In the genomic region with DNA sequence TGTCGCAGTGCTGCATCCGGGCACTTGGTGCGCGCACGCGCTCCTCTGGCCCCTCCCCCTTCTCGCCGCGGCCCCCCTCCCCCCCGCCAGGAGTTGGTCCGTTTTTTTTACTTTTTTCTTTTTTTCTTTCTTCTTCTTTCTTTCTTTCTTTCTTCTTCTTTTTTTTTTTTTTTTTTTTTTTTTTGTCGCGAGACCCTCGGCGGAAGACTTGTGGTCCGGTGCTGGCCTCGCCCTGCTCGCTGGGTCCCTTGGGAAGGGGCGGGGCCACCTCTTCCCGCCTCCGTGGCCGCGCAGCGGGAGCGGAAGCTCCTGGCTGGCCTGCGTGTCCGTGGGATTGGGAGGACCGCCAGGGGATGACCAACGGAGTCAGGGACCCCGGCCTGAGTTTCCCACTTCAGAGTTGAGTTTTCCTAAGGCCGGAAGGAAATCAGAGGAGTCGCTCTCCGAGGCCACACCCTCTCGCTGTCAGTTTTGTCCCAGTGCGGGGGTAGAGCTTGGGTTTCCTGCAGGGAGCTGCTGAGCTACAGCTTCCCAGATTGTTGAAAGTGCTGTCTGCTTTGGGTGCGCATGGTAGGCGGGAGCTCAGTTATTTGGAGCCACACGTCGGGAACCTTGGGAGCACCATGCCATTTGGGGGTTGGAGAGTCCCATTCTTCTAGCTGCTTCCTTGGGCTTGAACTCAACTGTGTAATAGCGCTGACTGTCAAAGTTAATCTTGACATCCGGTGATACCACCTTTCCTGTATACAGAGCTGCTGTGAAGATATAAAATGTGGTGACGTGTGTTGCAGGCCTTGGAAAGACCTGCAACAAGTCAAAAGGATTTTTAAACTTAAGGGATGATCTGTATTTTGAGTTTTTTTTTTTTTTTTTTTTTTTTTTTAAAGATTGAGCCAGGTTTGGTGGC, we compare ENCODE assay signal across 8 mouse cellular contexts. TPM values are rescaled to one million over a fixed set of nuclear protein-coding genes. Genes with fewer than 3 reads are reported as not detected.
DNase-seq lines count a peak whose midpoint lies in the region; ATAC-seq and TF ChIP-seq lines count a peak whose summit lies in the region.

No protein-coding gene starts in this region.

- TF ChIP-seq CTCF in E14TG2a.4 (conservative IDR thresholded peaks at IDR 0.05; ENCODE audit: low read length) = no peak
- TF ChIP-seq CTCF in testis, adult 2 months (IDR thresholded peaks at IDR 0.05; ENCODE audit: control insufficient read depth, insufficient read depth, insufficient replicate concordance, low read depth, low read length) = no peak

- H3K4me2 ChIP-seq in forebrain, embryonic 11.5 days (ENCODE audit: low read depth, low read length, severe bottlenecking) = peak overlapping the region; percentile 72
- H3K4me2 ChIP-seq in heart, embryonic 15.5 days = peak overlapping the region; percentile 71
- H3K4me2 ChIP-seq in liver, embryonic 15.5 days = peak overlapping the region; percentile 90
- H3K4me2 ChIP-seq in neural tube, embryonic 12.5 days (replicated peaks) = peak overlapping the region; percentile 79

- no peaks in the 10 kb centered on the region for H3K27me3 ChIP-seq in E14TG2a.4 (ENCODE audit: insufficient read depth, low read length)
- H3K27me3 ChIP-seq in forebrain, embryonic 11.5 days (ENCODE audit: control insufficient read depth, insufficient read depth, low read length) = no peaks in the 10 kb centered on the region
- H3K27me3 ChIP-seq in heart, embryonic 15.5 days = no peaks in the 10 kb centered on the region
- H3K27me3 ChIP-seq in liver, embryonic 15.5 days = no peaks in the 10 kb centered on the region
- no peaks in the 10 kb centered on the region for H3K27me3 ChIP-seq in neural tube, embryonic 12.5 days (replicated peaks)
- H3K27me3 ChIP-seq in testis, adult 2 months (ENCODE audit: control insufficient read depth, insufficient read depth, low read length) = no peaks in the 10 kb centered on the region

- H3K4me1 ChIP-seq in E14TG2a.4 (replicated peaks; ENCODE audit: low read depth, low read length) = peaks cover 54% of the 10 kb centered on the region
- H3K4me1 ChIP-seq in forebrain, embryonic 11.5 days (replicated peaks; ENCODE audit: control insufficient read depth, insufficient read depth, low read length) = peaks cover 10% of the 10 kb centered on the region
- peaks cover 21% of the 10 kb centered on the region for H3K4me1 ChIP-seq in heart, embryonic 15.5 days (replicated peaks)
- peaks cover 52% of the 10 kb centered on the region for H3K4me1 ChIP-seq in liver, embryonic 15.5 days (replicated peaks)
- H3K4me1 ChIP-seq in neural tube, embryonic 12.5 days = peaks cover 14% of the 10 kb centered on the region
- H3K4me1 ChIP-seq in testis, adult 2 months (ENCODE audit: control insufficient read depth, insufficient read depth, low read length) = no peaks in the 10 kb centered on the region; the same call in 1 of the 2 replicates

- ATAC-seq in forebrain, embryonic 11.5 days (replicated peaks; ENCODE audit: low FRiP score) = no peak; the same call in 1 of the 2 replicates
- peak; percentile 51 for ATAC-seq in heart, embryonic 15.5 days (replicated peaks; ENCODE audit: insufficient number of reproducible peaks, insufficient read depth, low FRiP score, low read depth)
- peak; percentile 35 for ATAC-seq in liver, embryonic 15.5 days (ENCODE audit: insufficient read depth)
- ATAC-seq in neural tube, embryonic 12.5 days (ENCODE audit: low FRiP score, low read depth) = peak; percentile 49; the same call in 1 of the 2 replicates

- TF ChIP-seq POLR2A in testis, adult 2 months (IDR thresholded peaks at IDR 0.05; ENCODE audit: control insufficient read depth, low read depth, low read length) = peak; percentile 26; the same call in 1 of the 2 replicates

- H3K9me3 ChIP-seq in E14TG2a.4 (ENCODE audit: low read length) = no peaks in the 10 kb centered on the region
- no peaks in the 10 kb centered on the region for H3K9me3 ChIP-seq in forebrain, embryonic 11.5 days (ENCODE audit: control insufficient read depth, low read length)
- no peaks in the 10 kb centered on the region for H3K9me3 ChIP-seq in heart, embryonic 15.5 days (replicated peaks)
- no peaks in the 10 kb centered on the region for H3K9me3 ChIP-seq in liver, embryonic 15.5 days (replicated peaks)
- no peaks in the 10 kb centered on the region for H3K9me3 ChIP-seq in neural tube, embryonic 12.5 days

- H3K36me3 ChIP-seq in E14TG2a.4 (ENCODE audit: insufficient read depth, low read length) = peaks cover 50% of the 10 kb centered on the region
- peaks cover 20% of the 10 kb centered on the region for H3K36me3 ChIP-seq in forebrain, embryonic 11.5 days (ENCODE audit: control insufficient read depth, insufficient read depth, low read length)
- H3K36me3 ChIP-seq in heart, embryonic 15.5 days = peaks cover 32% of the 10 kb centered on the region
- H3K36me3 ChIP-seq in liver, embryonic 15.5 days (replicated peaks) = peaks cover 46% of the 10 kb centered on the region
- H3K36me3 ChIP-seq in neural tube, embryonic 12.5 days = peaks cover 31% of the 10 kb centered on the region
- peaks cover 2% of the 10 kb centered on the region; the same call in 1 of the 2 replicates for H3K36me3 ChIP-seq in testis, adult 2 months (ENCODE audit: control insufficient read depth, insufficient read depth, low read length)

- DNase-seq in c-Kit-positive CD71-positive TER-119-negative erythroid progenitor cells, embryonic 14.5 days (ENCODE audit: low read depth) = peak; percentile 45
- DNase-seq in forebrain, embryonic 11.5 days (ENCODE audit: low spot score) = peak; percentile 88
- DNase-seq in kidney, postnatal 25 days = peak; percentile 85 to 91

- peak overlapping the region; percentile 100 for H3K9ac ChIP-seq in forebrain, embryonic 11.5 days (ENCODE audit: low read length)
- H3K9ac ChIP-seq in heart, embryonic 15.5 days = peak overlapping the region; percentile 95
- H3K9ac ChIP-seq in liver, embryonic 15.5 days = peak overlapping the region; percentile 95
- peak overlapping the region; percentile 99 for H3K9ac ChIP-seq in neural tube, embryonic 12.5 days

- 2% methylated on average over 38 of the region's 42 CpGs for WGBS in forebrain, embryonic 11.5 days
- under 1% methylated on average over 36 of the region's 42 CpGs for WGBS in heart, embryonic 15.5 days
- WGBS in liver, embryonic 15.5 days (ENCODE audit: insufficient replicate concordance) = under 1% methylated on average over 42 of the region's 42 CpGs
- WGBS in neural tube, embryonic 12.5 days = under 1% methylated on average over 41 of the region's 42 CpGs

- H3K4me3 ChIP-seq in E14TG2a.4 (replicated peaks; ENCODE audit: low read length) = peak overlapping the region; percentile 99
- H3K4me3 ChIP-seq in forebrain, embryonic 11.5 days (ENCODE audit: low read depth, low read length) = peak overlapping the region; percentile 93
- peak overlapping the region; percentile 94 for H3K4me3 ChIP-seq in heart, embryonic 15.5 days
- peak overlapping the region; percentile 98 for H3K4me3 ChIP-seq in liver, embryonic 15.5 days (replicated peaks)
- H3K4me3 ChIP-seq in neural tube, embryonic 12.5 days = peak overlapping the region; percentile 97
- H3K4me3 ChIP-seq in testis, adult 2 months (ENCODE audit: control insufficient read depth, low read depth, low read length) = peak overlapping the region; percentile 97

- H3K27ac ChIP-seq in forebrain, embryonic 11.5 days (ENCODE audit: low read depth, low read length) = peak overlapping the region; percentile 94
- H3K27ac ChIP-seq in heart, embryonic 15.5 days = peak overlapping the region; percentile 96
- H3K27ac ChIP-seq in liver, embryonic 15.5 days (replicated peaks) = peak overlapping the region; percentile 95
- H3K27ac ChIP-seq in neural tube, embryonic 12.5 days = peak overlapping the region; percentile 95
- H3K27ac ChIP-seq in testis, adult 2 months (ENCODE audit: control insufficient read depth, insufficient read depth, low read depth, low read length) = peak overlapping the region; percentile 65

RNA-seq across cellular contexts. Expression of a gene that starts 0.9 kb away (rescaled TPM):
- 44.7 and 62.6 TPM in 2 replicates for polyA plus RNA-seq in forebrain, embryonic 11.5 days (2014; fragmentation: Nextera tagmentation; extraction: Ambion mirVana)
- 254 and 307 TPM in 2 replicates for polyA plus RNA-seq in heart, embryonic 15.5 days (2015; fragmentation: Nextera tagmentation; extraction: Ambion mirVana)
- 120 and 123 TPM in 2 replicates for polyA plus RNA-seq in liver, embryonic 15.5 days (2015; fragmentation: Nextera tagmentation; extraction: Ambion mirVana)
- 481 and 511 TPM in 2 replicates for polyA plus RNA-seq in neural tube, embryonic 12.5 days (2016; fragmentation: Nextera tagmentation; extraction: Ambion mirVana)
- polyA plus RNA-seq in testis, adult 2 months (2012; rRNA removed) = 271 and 306 TPM in 2 replicates

RNA-seq across cellular contexts. Expression of a gene that starts 21.6 kb away (rescaled TPM):
- polyA plus RNA-seq in forebrain, embryonic 11.5 days (2014; fragmentation: Nextera tagmentation; extraction: Ambion mirVana) = 10.4 and 10.7 TPM in 2 replicates
- polyA plus RNA-seq in heart, embryonic 15.5 days (2015; fragmentation: Nextera tagmentation; extraction: Ambion mirVana) = 7.9 and 10.0 TPM in 2 replicates
- polyA plus RNA-seq in liver, embryonic 15.5 days (2015; fragmentation: Nextera tagmentation; extraction: Ambion mirVana) = 2.7 and 3.3 TPM in 2 replicates
- polyA plus RNA-seq in neural tube, embryonic 12.5 days (2016; fragmentation: Nextera tagmentation; extraction: Ambion mirVana) = 9.2 and 12.2 TPM in 2 replicates
- polyA plus RNA-seq in testis, adult 2 months (2012; rRNA removed) = 5.9 and 6.3 TPM in 2 replicates

RNA-seq across cellular contexts. Expression of a gene that starts 25.5 kb away (rescaled TPM):
- polyA plus RNA-seq in forebrain, embryonic 11.5 days (2014; fragmentation: Nextera tagmentation; extraction: Ambion mirVana) = 4.2 and 7.0 TPM in 2 replicates
- polyA plus RNA-seq in heart, embryonic 15.5 days (2015; fragmentation: Nextera tagmentation; extraction: Ambion mirVana) = 42.8 and 56.1 TPM in 2 replicates
- polyA plus RNA-seq in liver, embryonic 15.5 days (2015; fragmentation: Nextera tagmentation; extraction: Ambion mirVana) = 24.9 and 29.1 TPM in 2 replicates
- polyA plus RNA-seq in neural tube, embryonic 12.5 days (2016; fragmentation: Nextera tagmentation; extraction: Ambion mirVana) = 6.5 and 6.9 TPM in 2 replicates
- polyA plus RNA-seq in testis, adult 2 months (2012; rRNA removed) = 2.9 and 3.1 TPM in 2 replicates

RNA-seq across cellular contexts. Expression of a gene that starts 35.6 kb away (rescaled TPM):
- polyA plus RNA-seq in forebrain, embryonic 11.5 days (2014; fragmentation: Nextera tagmentation; extraction: Ambion mirVana) = not detected in 2 replicates
- 0.77 and 1.1 TPM in 2 replicates for polyA plus RNA-seq in heart, embryonic 15.5 days (2015; fragmentation: Nextera tagmentation; extraction: Ambion mirVana)
- 0.25 and 0.38 TPM in 2 replicates for polyA plus RNA-seq in liver, embryonic 15.5 days (2015; fragmentation: Nextera tagmentation; extraction: Ambion mirVana)
- polyA plus RNA-seq in neural tube, embryonic 12.5 days (2016; fragmentation: Nextera tagmentation; extraction: Ambion mirVana) = 0.23 TPM in 1 of 2 replicates, not detected in the other
- polyA plus RNA-seq in testis, adult 2 months (2012; rRNA removed) = 0.25 and 0.32 TPM in 2 replicates

RNA-seq across cellular contexts. Expression of a gene that starts 38.3 kb away (rescaled TPM):
- polyA plus RNA-seq in forebrain, embryonic 11.5 days (2014; fragmentation: Nextera tagmentation; extraction: Ambion mirVana) = 1.8 and 3.1 TPM in 2 replicates
- 1.9 and 6.0 TPM in 2 replicates for polyA plus RNA-seq in heart, embryonic 15.5 days (2015; fragmentation: Nextera tagmentation; extraction: Ambion mirVana)
- 13.9 and 17.4 TPM in 2 replicates for polyA plus RNA-seq in liver, embryonic 15.5 days (2015; fragmentation: Nextera tagmentation; extraction: Ambion mirVana)
- polyA plus RNA-seq in neural tube, embryonic 12.5 days (2016; fragmentation: Nextera tagmentation; extraction: Ambion mirVana) = 0.58 and 1.1 TPM in 2 replicates
- 0.26 and 4.0 TPM in 2 replicates for polyA plus RNA-seq in testis, adult 2 months (2012; rRNA removed)
